Mouse (Mus musculus) heart, postnatal 25 days (tissue): ENCODE results near the gene Klhl11. TPM values are rescaled to one million over a fixed set of nuclear protein-coding genes. Genes with fewer than 3 reads are reported as not detected.

Source experiments
- DNase-seq: peaks from one replicate; pipeline ENCODE4 v3.0.0; 2022; ENCODE audit warnings: low spot score
- intact Hi-C: fragments of 180-260 bp; cut with DNase I; formaldehyde crosslinking; loops from one replicate; pipeline ENCODE4 v1.15.1; 2025
- microRNA-seq: library from miRNA; unstranded; fragments of <30 nt; microRNA quantifications from one replicate; pipeline ENCODE4 v1.2.0, GENCODE M21; 2022
- total RNA-seq, 2 experiments: library from RNA; stranded (reverse); gene quantifications; 2 replicates each; pipeline ENCODE4 v1.2.3; 2021

The Klhl11 gene
- total RNA-seq, 2 experiments from 2014 or later, result 7.9 to 9.0 TPM

GRCm38 (mm10) chr11:100414914-100415822 lies 57.4 kb downstream of the Klhl11 start, which contains the start of gene Fkbp10:
Fkbp10 (plus strand) TSS chr11:100415697.
- peak; percentile 66 for DNase-seq
- intact Hi-C loops, result no loop called here

GRCm38 (mm10) chr11:100414021-100414913 lies 58.3 kb downstream of the Klhl11 start, which contains the start of gene P3h4:
P3h4 (minus strand) TSS chr11:100414836.
- peak; percentile 76 for DNase-seq
- intact Hi-C loops, result no loop called here

- intact Hi-C loops, result no loop called here
- DNase-seq, result no peak
Measured at GRCm38 (mm10) chr11:100413541-100413940, 59.0 kb downstream of the Klhl11 start.

Small RNA genes lying within 50 kb of the gene (microRNA-seq; reads per million reads assigned to microRNA genes)
- not detected for gene Gm27374
- gene Mir7116, result not detected

Other genes with a start within 250 kb of the Klhl11 start
- gene Krt16, start 223.8 kb downstream of the Klhl11 start, total RNA-seq, result not detected
- not detected for gene Krt17, start 211.7 kb downstream of the Klhl11 start, total RNA-seq
- not detected for gene Krt42, start 202.9 kb downstream of the Klhl11 start, total RNA-seq
- gene Eif1, start 152.9 kb downstream of the Klhl11 start, total RNA-seq, result 1,000 to 10,000 TPM; 1,459 to 1,550 TPM
- gene Gast, start 138.3 kb downstream of the Klhl11 start, total RNA-seq, result not detected
- 1 to 10 TPM in 1 of 2 experiments, under 1 TPM in 1; 0.83 to 1.2 TPM for gene Hap1, start 116.6 kb downstream of the Klhl11 start, total RNA-seq
- 100 to 1,000 TPM; 239 to 247 TPM for gene Jup, start 75.0 kb downstream of the Klhl11 start, total RNA-seq
- gene P3h4, start 57.9 kb downstream of the Klhl11 start, total RNA-seq, result 10 to 100 TPM; 15.4 to 15.8 TPM
- 10 to 100 TPM; 12.2 to 14.4 TPM for gene Fkbp10, start 57.0 kb downstream of the Klhl11 start, total RNA-seq
- gene Nt5c3b, start 30.9 kb downstream of the Klhl11 start, total RNA-seq, result 10 to 100 TPM; 30.2 to 33.3 TPM
- gene Klhl10, start 30.8 kb downstream of the Klhl11 start, total RNA-seq, result under 1 TPM; 0.88 to 0.92 TPM
- 10 to 100 TPM; 31.6 to 41.6 TPM for gene Acly, start 55.3 kb upstream of the Klhl11 start, total RNA-seq
- under 1 TPM; 0.20 to 0.31 TPM for gene Ttc25, start 72.9 kb upstream of the Klhl11 start, total RNA-seq
- gene Cnp, start 102.2 kb upstream of the Klhl11 start, total RNA-seq, result 1 to 10 TPM; 5.4 to 7.3 TPM
- gene Nkiras2, start 146.5 kb upstream of the Klhl11 start, total RNA-seq, result 10 to 100 TPM; 57.3 to 58.0 TPM
- 100 to 1,000 TPM; 121 to 124 TPM for gene Dnajc7, start 147.4 kb upstream of the Klhl11 start, total RNA-seq
- under 1 TPM; 0.31 to 0.47 TPM for gene Zfp385c, start 219.7 kb upstream of the Klhl11 start, total RNA-seq
- under 1 TPM; 0.68 to 0.98 TPM for gene Dhx58, start 231.5 kb upstream of the Klhl11 start, total RNA-seq
- 10 to 100 TPM; 12.3 to 13.6 TPM for gene Kat2a, start 239.7 kb upstream of the Klhl11 start, total RNA-seq
- not detected for gene Hspb9, start 241.1 kb upstream of the Klhl11 start, total RNA-seq